Mouse (Mus musculus): ENCODE results near the gene Sf3b1. TPM values are rescaled to one million over a fixed set of nuclear protein-coding genes. Genes with fewer than 3 reads are reported as not detected.
"Not testable (repeated sequence)": the region's sequence is repeated elsewhere in the genome, so short reads cannot be mapped to it uniquely, and the experiment has no call there.

Sf3b1 gene
- polyA plus RNA-seq (2012; rRNA removed), result 90.6 and 110 TPM in 2 replicates

- DNase-seq, result peak; percentile 95
- Histone ChIP-seq H3K36me3 (ENCODE audit: control insufficient read depth, insufficient read depth, low read length) (no peaks in the 10 kb centered on the region), H3K4me3 (ENCODE audit: control insufficient read depth, insufficient read depth, low read length) (peak within 1 kb of the TSS; percentile 68), H3K27me3 (ENCODE audit: control insufficient read depth, insufficient read depth, low read length) (no peaks in the 10 kb centered on the region), H3K4me1 (replicated peaks; ENCODE audit: control insufficient read depth, insufficient read depth, low read length) (peaks cover 9% of the 10 kb centered on the region), H3K27ac (ENCODE audit: control insufficient read depth, insufficient read depth, low read length) (peak within 1 kb of the TSS; percentile 93)
- TF ChIP-seq CTCF (IDR thresholded peaks at IDR 0.05; ENCODE audit: borderline replicate concordance, control insufficient read depth, extremely low read depth, insufficient read depth, low read length, poor library complexity) (0 out of 2 replicates have a peak, but pooled peaks have one; percentile 21), POLR2A (IDR thresholded peaks at IDR 0.05; ENCODE audit: control insufficient read depth, extremely low read depth, insufficient read depth, low read length, poor library complexity) (peak; percentile 94)
- 1% methylated on average over 46 of the region's 46 CpGs for WGBS
Observed at GRCm38 (mm10) chr1:55027253-55027801, at the start of gene Sf3b1. Gene Sf3b1 (minus strand): TSS chr1:55027481.

GRCm38 (mm10) chr1:55076395-55076743 lies 49.1 kb upstream of the Sf3b1 start:
- no peaks in the 10 kb centered on the region for H3K27me3 ChIP-seq (ENCODE audit: control insufficient read depth, insufficient read depth, low read length)
- TF ChIP-seq POLR2A (IDR thresholded peaks at IDR 0.05; ENCODE audit: control insufficient read depth, extremely low read depth, insufficient read depth, low read length, poor library complexity) (no peak), CTCF (IDR thresholded peaks at IDR 0.05; ENCODE audit: borderline replicate concordance, control insufficient read depth, extremely low read depth, insufficient read depth, low read length, poor library complexity) (no peak)
- H3K4me1 ChIP-seq (replicated peaks; ENCODE audit: control insufficient read depth, insufficient read depth, low read length), result no peaks in the 10 kb centered on the region
- H3K4me3 ChIP-seq (ENCODE audit: control insufficient read depth, insufficient read depth, low read length), result no peak overlapping the region
- DNase-seq, result no peak
- no peak overlapping the region for H3K27ac ChIP-seq (ENCODE audit: control insufficient read depth, insufficient read depth, low read length)
- peaks cover 32% of the 10 kb centered on the region for H3K36me3 ChIP-seq (ENCODE audit: control insufficient read depth, insufficient read depth, low read length)

GRCm38 (mm10) chr1:55075652-55076394 lies 48.5 kb upstream of the Sf3b1 start:
- Histone ChIP-seq H3K27me3 (ENCODE audit: control insufficient read depth, insufficient read depth, low read length) (no peaks in the 10 kb centered on the region), H3K36me3 (ENCODE audit: control insufficient read depth, insufficient read depth, low read length) (peaks cover 27% of the 10 kb centered on the region), H3K27ac (ENCODE audit: control insufficient read depth, insufficient read depth, low read length) (no peak overlapping the region), H3K4me1 (replicated peaks; ENCODE audit: control insufficient read depth, insufficient read depth, low read length) (no peaks in the 10 kb centered on the region), H3K4me3 (ENCODE audit: control insufficient read depth, insufficient read depth, low read length) (no peak overlapping the region)
- 94% methylated on average over 5 of the region's 5 CpGs for WGBS
- no peak for TF ChIP-seq CTCF (IDR thresholded peaks at IDR 0.05; ENCODE audit: borderline replicate concordance, control insufficient read depth, extremely low read depth, insufficient read depth, low read length, poor library complexity)
- DNase-seq, result no peak

GRCm38 (mm10) chr1:55074757-55075156 lies 47.5 kb upstream of the Sf3b1 start:
- no peak for DNase-seq
- 91% methylated on average over 2 of the region's 2 CpGs for whole genome bisulfite sequencing
- no peak overlapping the region for H3K27ac ChIP-seq (ENCODE audit: control insufficient read depth, insufficient read depth, low read length)

GRCm38 (mm10) chr1:55072328-55072727 lies 45.0 kb upstream of the Sf3b1 start:
- not testable (repeated sequence) for H3K4me1 ChIP-seq (replicated peaks; ENCODE audit: control insufficient read depth, insufficient read depth, low read length); H3K36me3 ChIP-seq (ENCODE audit: control insufficient read depth, insufficient read depth, low read length); H3K4me3 ChIP-seq (ENCODE audit: control insufficient read depth, insufficient read depth, low read length); DNase-seq; H3K27ac ChIP-seq (ENCODE audit: control insufficient read depth, insufficient read depth, low read length); H3K27me3 ChIP-seq (ENCODE audit: control insufficient read depth, insufficient read depth, low read length)

More at GRCm38 (mm10) chr1:55074757-55075156, 47.5 kb upstream of the Sf3b1 start:
- TF ChIP-seq CTCF (IDR thresholded peaks at IDR 0.05; ENCODE audit: borderline replicate concordance, control insufficient read depth, extremely low read depth, insufficient read depth, low read length, poor library complexity) (no peak), POLR2A (IDR thresholded peaks at IDR 0.05; ENCODE audit: control insufficient read depth, extremely low read depth, insufficient read depth, low read length, poor library complexity) (no peak)
- H3K4me3 ChIP-seq (ENCODE audit: control insufficient read depth, insufficient read depth, low read length), result no peak overlapping the region
- no peaks in the 10 kb centered on the region for H3K4me1 ChIP-seq (replicated peaks; ENCODE audit: control insufficient read depth, insufficient read depth, low read length)
- no peaks in the 10 kb centered on the region for H3K27me3 ChIP-seq (ENCODE audit: control insufficient read depth, insufficient read depth, low read length)
- peaks cover 16% of the 10 kb centered on the region for H3K36me3 ChIP-seq (ENCODE audit: control insufficient read depth, insufficient read depth, low read length)

- H3K27ac ChIP-seq (ENCODE audit: control insufficient read depth, insufficient read depth, low read length), result no peak overlapping the region
- WGBS, result 98% methylated on average over 4 of the region's 4 CpGs
- peaks cover 23% of the 10 kb centered on the region for H3K36me3 ChIP-seq (ENCODE audit: control insufficient read depth, insufficient read depth, low read length)
- no peak for DNase-seq
- no peak overlapping the region for H3K4me3 ChIP-seq (ENCODE audit: control insufficient read depth, insufficient read depth, low read length)
- H3K27me3 ChIP-seq (ENCODE audit: control insufficient read depth, insufficient read depth, low read length), result no peaks in the 10 kb centered on the region
- TF ChIP-seq CTCF (IDR thresholded peaks at IDR 0.05; ENCODE audit: borderline replicate concordance, control insufficient read depth, extremely low read depth, insufficient read depth, low read length, poor library complexity) (no peak), POLR2A (IDR thresholded peaks at IDR 0.05; ENCODE audit: control insufficient read depth, extremely low read depth, insufficient read depth, low read length, poor library complexity) (no peak)
- no peaks in the 10 kb centered on the region for H3K4me1 ChIP-seq (replicated peaks; ENCODE audit: control insufficient read depth, insufficient read depth, low read length)
Observed at GRCm38 (mm10) chr1:55061772-55062171, 34.5 kb upstream of the Sf3b1 start.

GRCm38 (mm10) chr1:55061099-55061498 lies 33.8 kb upstream of the Sf3b1 start:
- Histone ChIP-seq H3K4me3 (ENCODE audit: control insufficient read depth, insufficient read depth, low read length) (no peak overlapping the region), H3K27ac (ENCODE audit: control insufficient read depth, insufficient read depth, low read length) (no peak overlapping the region), H3K36me3 (ENCODE audit: control insufficient read depth, insufficient read depth, low read length) (peaks cover 23% of the 10 kb centered on the region), H3K27me3 (ENCODE audit: control insufficient read depth, insufficient read depth, low read length) (no peaks in the 10 kb centered on the region), H3K4me1 (replicated peaks; ENCODE audit: control insufficient read depth, insufficient read depth, low read length) (no peaks in the 10 kb centered on the region)
- no peak for TF ChIP-seq POLR2A (IDR thresholded peaks at IDR 0.05; ENCODE audit: control insufficient read depth, extremely low read depth, insufficient read depth, low read length, poor library complexity)
- WGBS, result 96% methylated on average over 5 of the region's 5 CpGs
- DNase-seq, result no peak

GRCm38 (mm10) chr1:55058383-55058782 lies 31.1 kb upstream of the Sf3b1 start:
- not testable (repeated sequence) for H3K36me3 ChIP-seq (ENCODE audit: control insufficient read depth, insufficient read depth, low read length); DNase-seq; H3K27me3 ChIP-seq (ENCODE audit: control insufficient read depth, insufficient read depth, low read length); H3K27ac ChIP-seq (ENCODE audit: control insufficient read depth, insufficient read depth, low read length); H3K4me1 ChIP-seq (replicated peaks; ENCODE audit: control insufficient read depth, insufficient read depth, low read length); H3K4me3 ChIP-seq (ENCODE audit: control insufficient read depth, insufficient read depth, low read length)
- WGBS, result 72% methylated on average over 3 of the region's 3 CpGs
